In genomic region chr5:143548922-143549321, GRCm38 (mm10) we compare ENCODE assay signal across 8 mouse cellular contexts. TPM values are rescaled to one million over a fixed set of nuclear protein-coding genes. Genes with fewer than 3 reads are reported as not detected.
DNase-seq lines count a peak whose midpoint lies in the region; ATAC-seq and TF ChIP-seq lines count a peak whose summit lies in the region.
"Not testable (repeated sequence)": the region's sequence is repeated elsewhere in the genome, so short reads cannot be mapped to it uniquely, and the experiment has no call there.

No protein-coding gene starts in this region.

- H3K9me3 ChIP-seq in erythroblast, embryonic 14.5 days (ENCODE audit: control insufficient read depth, low read length); heart, postnatal 0 days (replicated peaks; ENCODE audit: control insufficient read depth, low read length); kidney, embryonic 16.5 days (ENCODE audit: low read length); liver, embryonic 15.5 days (replicated peaks); midbrain, embryonic 16.5 days (replicated peaks; ENCODE audit: control insufficient read depth, low read length, poor library complexity, severe bottlenecking): not testable (repeated sequence)

- peak overlapping the region; percentile 69 for H3K27ac ChIP-seq in heart, postnatal 0 days (ENCODE audit: low read depth)
- H3K27ac ChIP-seq in kidney, embryonic 16.5 days (ENCODE audit: low read length): not testable (repeated sequence)
- peak overlapping the region; percentile 91 for H3K27ac ChIP-seq in liver, embryonic 15.5 days (replicated peaks)
- H3K27ac ChIP-seq in midbrain, embryonic 16.5 days (ENCODE audit: low read length): peak overlapping the region; percentile 74

- DNase-seq in 3134 (ENCODE audit: extremely low read depth, insufficient read length, low spot score): peak; percentile 34
- peak; percentile 32 for DNase-seq in brain, embryonic 14.5 days (ENCODE audit: low read depth)
- DNase-seq in heart, postnatal 0 days (ENCODE audit: low spot score): not testable (repeated sequence)
- peak; percentile 13 for DNase-seq in splenic B cell, adult 2 months (ENCODE audit: low read depth, low spot score)

- not testable (repeated sequence) for TF ChIP-seq EP300 in heart, postnatal 0 days (IDR thresholded peaks at IDR 0.05; ENCODE audit: low read depth)

- not testable (repeated sequence) for TF ChIP-seq CTCF in brain, embryonic 14.5 days (IDR thresholded peaks at IDR 0.05; ENCODE audit: borderline replicate concordance, extremely low read depth, insufficient read depth, insufficient read length); heart, postnatal 0 days (IDR thresholded peaks at IDR 0.05; ENCODE audit: low read depth)

- peak overlapping the region; percentile 81 for H3K4me3 ChIP-seq in erythroblast, embryonic 14.5 days (replicated peaks)
- H3K4me3 ChIP-seq in heart, postnatal 0 days (ENCODE audit: low read depth, low read length): peak overlapping the region; percentile 63
- H3K4me3 ChIP-seq in kidney, embryonic 16.5 days (ENCODE audit: low read length): peak overlapping the region; percentile 73
- peak overlapping the region; percentile 64 for H3K4me3 ChIP-seq in liver, embryonic 15.5 days (replicated peaks)
- H3K4me3 ChIP-seq in midbrain, embryonic 16.5 days (ENCODE audit: low read depth, low read length): peak overlapping the region; percentile 71

- H3K36me3 ChIP-seq in erythroblast, embryonic 14.5 days (ENCODE audit: control insufficient read depth): peaks cover 35% of the 10 kb centered on the region
- not testable (repeated sequence) for H3K36me3 ChIP-seq in heart, postnatal 0 days (replicated peaks; ENCODE audit: control insufficient read depth, insufficient read depth, low read length); kidney, embryonic 16.5 days (ENCODE audit: insufficient read depth, low read length); midbrain, embryonic 16.5 days (ENCODE audit: control insufficient read depth, insufficient read depth, low read length); splenic B cell, adult 2 months (ENCODE audit: control insufficient read depth, insufficient read depth, low read length, poor library complexity, severe bottlenecking)
- H3K36me3 ChIP-seq in liver, embryonic 15.5 days (replicated peaks): peaks cover 11% of the 10 kb centered on the region

- peaks cover 57% of the 10 kb centered on the region for H3K4me1 ChIP-seq in erythroblast, embryonic 14.5 days (ENCODE audit: control insufficient read depth)
- peaks cover 15% of the 10 kb centered on the region for H3K4me1 ChIP-seq in heart, postnatal 0 days (ENCODE audit: control insufficient read depth, insufficient read depth)
- peaks cover 15% of the 10 kb centered on the region for H3K4me1 ChIP-seq in kidney, embryonic 16.5 days (ENCODE audit: insufficient read depth, low read length)
- peaks cover 43% of the 10 kb centered on the region for H3K4me1 ChIP-seq in liver, embryonic 15.5 days (replicated peaks)
- H3K4me1 ChIP-seq in midbrain, embryonic 16.5 days (ENCODE audit: control insufficient read depth, insufficient read depth, low read length): peaks cover 27% of the 10 kb centered on the region

- under 1% methylated on average over 13 of the region's 28 CpGs for WGBS in heart, postnatal 0 days
- under 1% methylated on average over 22 of the region's 28 CpGs for WGBS in kidney, embryonic 16.5 days
- WGBS in liver, embryonic 15.5 days (ENCODE audit: insufficient replicate concordance): under 1% methylated on average over 27 of the region's 28 CpGs
- 0% methylated on average over 23 of the region's 28 CpGs for WGBS in midbrain, embryonic 16.5 days

- not testable (repeated sequence) for TF ChIP-seq POLR2A in brain, embryonic 14.5 days (IDR thresholded peaks at IDR 0.05; ENCODE audit: borderline replicate concordance, extremely low read depth, insufficient read depth, insufficient read length, poor library complexity, severe bottlenecking)

- ATAC-seq in heart, postnatal 0 days (ENCODE audit: insufficient read depth, low read depth): peak; percentile 3; the same call in 1 of the 2 replicates
- peak; percentile 69 for ATAC-seq in kidney, embryonic 16.5 days (ENCODE audit: low FRiP score, low TSS enrichment)
- peak; percentile 30 for ATAC-seq in liver, embryonic 15.5 days (ENCODE audit: insufficient read depth)
- ATAC-seq in midbrain, embryonic 16.5 days: not testable (repeated sequence)

- H3K9ac ChIP-seq in heart, postnatal 0 days (replicated peaks; ENCODE audit: low read depth, low read length): peak overlapping the region; percentile 69
- peak overlapping the region; percentile 80 for H3K9ac ChIP-seq in kidney, embryonic 16.5 days (replicated peaks; ENCODE audit: low read length)
- H3K9ac ChIP-seq in liver, embryonic 15.5 days: peak overlapping the region; percentile 86
- peak overlapping the region; percentile 92 for H3K9ac ChIP-seq in midbrain, embryonic 16.5 days (ENCODE audit: low read depth, low read length)

- H3K27me3 ChIP-seq in erythroblast, embryonic 14.5 days (ENCODE audit: control insufficient read depth): peaks cover 12% of the 10 kb centered on the region
- H3K27me3 ChIP-seq in heart, postnatal 0 days (ENCODE audit: control insufficient read depth, insufficient read depth, low read length); kidney, embryonic 16.5 days (ENCODE audit: insufficient read depth, low read length); midbrain, embryonic 16.5 days (ENCODE audit: control insufficient read depth, insufficient read depth, low read depth, low read length); splenic B cell, adult 2 months (ENCODE audit: control insufficient read depth, insufficient read depth, low read length, poor library complexity, severe bottlenecking): not testable (repeated sequence)
- peaks cover 26% of the 10 kb centered on the region; the same call in 1 of the 2 replicates for H3K27me3 ChIP-seq in liver, embryonic 15.5 days

- H3K4me2 ChIP-seq in heart, postnatal 0 days (ENCODE audit: low read depth, low read length): peak overlapping the region; percentile 89
- H3K4me2 ChIP-seq in kidney, embryonic 16.5 days (replicated peaks; ENCODE audit: low read depth, low read length): peak overlapping the region; percentile 97
- H3K4me2 ChIP-seq in liver, embryonic 15.5 days: peak overlapping the region; percentile 79
- H3K4me2 ChIP-seq in midbrain, embryonic 16.5 days (ENCODE audit: low read length): peak overlapping the region; percentile 85

RNA-seq across cellular contexts. Expression of gene Rac1, which starts 21.1 kb away (rescaled TPM):
- polyA plus RNA-seq in brain, embryonic 14.5 days (2012; rRNA removed): 447 and 498 TPM in 2 replicates
- polyA plus RNA-seq in erythroblast, embryonic 14.5 days (2012): 7.6 and 8.1 TPM in 2 replicates
- 135 and 194 TPM in 2 replicates for total RNA-seq in heart, postnatal 0 days (2014; rRNA removed; ENCODE audit: low replicate concordance)
- polyA plus RNA-seq in heart, postnatal 0 days (2015; fragmentation: Nextera tagmentation; extraction: Ambion mirVana): 241 and 249 TPM in 2 replicates
- polyA plus RNA-seq in kidney, embryonic 16.5 days (2015; fragmentation: Nextera tagmentation; extraction: Ambion mirVana): 300 and 435 TPM in 2 replicates
- polyA plus RNA-seq in liver, embryonic 15.5 days (2015; fragmentation: Nextera tagmentation; extraction: Ambion mirVana): 155 and 162 TPM in 2 replicates
- polyA plus RNA-seq in midbrain, embryonic 16.5 days (2015; fragmentation: Nextera tagmentation; extraction: Ambion mirVana): 378 and 409 TPM in 2 replicates

Comparison
In these comparisons a context has a peak if more than half of its experiments do, and no peak if none do; other contexts are left out.
1. RNA of gene Rac1, which starts 21.1 kb away (polyA plus RNA-seq): 447 to 498 TPM in brain, embryonic 14.5 days, 300 to 435 TPM in kidney, embryonic 16.5 days, 378 to 409 TPM in midbrain, embryonic 16.5 days, 241 to 249 TPM in heart, postnatal 0 days and 155 to 162 TPM in liver, embryonic 15.5 days; 7.6 to 8.1 TPM in erythroblast, embryonic 14.5 days; every median in the first group is over 10 times any median in the second.
2. Peak in every context shown above with its lines, with median percentiles within 50 percentile points of each other: H3K4me3 ChIP-seq, H3K4me2 ChIP-seq and H3K9ac ChIP-seq.